Mouse (Mus musculus) kidney, postnatal 25 days (tissue): Measurements from ENCODE around the gene Gp1ba.

Experiments used
- DNase-seq, 2 experiments: peaks; one replicate each; pipeline ENCODE4 v3.0.0; 2021; ENCODE audit warnings: mixed read lengths in 2 of 2

Gp1ba gene

DNA sequence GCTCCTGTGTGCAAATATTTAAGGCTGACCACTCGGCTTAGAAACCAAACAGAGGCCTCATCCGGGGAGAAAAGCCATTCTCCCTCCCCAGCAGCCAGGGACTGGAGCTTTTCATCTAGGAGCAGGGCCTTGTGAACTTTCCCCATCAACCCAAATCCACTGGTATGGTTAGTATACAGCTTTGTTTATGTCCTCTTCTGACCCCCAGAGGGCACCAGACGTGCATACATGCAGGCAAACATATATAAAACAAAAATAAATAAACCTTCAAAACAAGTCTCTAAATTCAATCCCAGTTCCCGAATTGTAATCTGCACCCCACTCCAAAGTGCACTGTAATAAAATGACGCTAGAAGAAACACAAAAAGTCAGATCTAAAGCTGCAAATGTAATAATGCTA lies 9.4 kb upstream of the Gp1ba start:
- peak in 1 of 2 experiments; percentile 37 for DNase-seq

DNA sequence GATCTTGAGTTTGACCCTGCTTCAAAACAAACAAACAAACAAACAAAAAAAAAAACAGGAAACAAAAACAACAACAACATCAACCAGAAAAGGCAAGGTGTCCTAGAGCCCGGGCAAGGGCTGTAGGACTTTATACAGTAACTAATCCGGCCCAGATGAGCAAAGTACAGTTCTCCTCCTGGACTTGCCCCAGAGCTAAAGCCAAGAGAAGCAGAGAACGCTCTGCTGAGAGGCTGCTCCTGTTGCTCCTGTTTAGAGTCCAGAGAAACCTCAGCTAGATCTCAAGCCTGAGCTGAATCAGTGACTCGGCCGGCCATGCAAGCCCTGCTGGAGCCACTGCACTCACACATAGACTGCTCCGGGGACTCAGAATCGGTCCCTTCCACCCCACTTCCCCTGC lies 8.8 kb upstream of the Gp1ba start:
- peak; percentile 62 to 79 for DNase-seq

DNA sequence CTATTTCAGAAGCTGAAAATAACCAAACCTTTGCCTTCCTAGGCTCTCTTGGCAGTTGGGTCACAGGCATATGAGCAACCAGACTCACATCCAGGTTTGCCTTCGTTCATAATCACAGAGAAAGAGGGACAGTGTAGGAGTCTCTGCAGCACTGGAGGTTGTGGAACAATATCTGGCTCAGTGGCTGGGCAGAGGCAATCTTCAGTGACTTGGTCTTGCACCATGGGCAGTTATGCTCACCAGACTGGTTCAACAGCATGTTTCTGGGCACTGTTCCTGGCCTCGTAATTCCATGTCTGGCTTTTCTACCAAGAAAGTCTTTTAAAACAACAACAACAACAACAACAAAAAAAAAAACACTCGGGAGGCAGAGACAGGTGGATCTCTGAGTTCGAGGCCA lies 3.3 kb upstream of the Gp1ba start:
- DNase-seq, result peak in 1 of 2 experiments; percentile 35

DNA sequence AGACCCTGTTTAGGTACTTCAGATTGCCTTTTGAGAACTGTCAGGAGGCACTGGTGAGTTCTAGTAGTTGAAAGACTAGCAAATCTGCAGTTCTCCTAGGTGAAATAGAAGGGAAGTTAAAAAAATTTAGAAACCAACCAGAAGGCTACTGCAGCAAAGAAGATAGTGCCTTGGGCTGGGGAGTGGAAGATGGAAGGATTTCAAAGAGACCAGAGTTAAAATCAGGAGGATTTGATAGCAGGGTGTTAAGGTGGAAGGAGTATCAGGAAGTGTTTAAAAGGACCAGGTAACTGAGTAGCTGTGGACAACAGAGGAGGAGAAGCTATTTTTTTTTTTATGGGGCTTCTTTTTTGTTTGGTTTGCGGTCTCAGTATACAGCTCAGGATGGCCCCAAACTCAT lies 1.2 kb upstream of the Gp1ba start:
- DNase-seq, result no peak

- no peak for DNase-seq
Observed at GRCm38 (mm10) chr11:70638293-70638692, 629 bp upstream of the Gp1ba start.

GRCm38 (mm10) chr11:70639976-70640375 lies 1.1 kb downstream of the Gp1ba start:
- no peak for DNase-seq

- no peak for DNase-seq
Observed at GRCm38 (mm10) chr11:70641241-70641640, 2.3 kb downstream of the Gp1ba start.

DNA sequence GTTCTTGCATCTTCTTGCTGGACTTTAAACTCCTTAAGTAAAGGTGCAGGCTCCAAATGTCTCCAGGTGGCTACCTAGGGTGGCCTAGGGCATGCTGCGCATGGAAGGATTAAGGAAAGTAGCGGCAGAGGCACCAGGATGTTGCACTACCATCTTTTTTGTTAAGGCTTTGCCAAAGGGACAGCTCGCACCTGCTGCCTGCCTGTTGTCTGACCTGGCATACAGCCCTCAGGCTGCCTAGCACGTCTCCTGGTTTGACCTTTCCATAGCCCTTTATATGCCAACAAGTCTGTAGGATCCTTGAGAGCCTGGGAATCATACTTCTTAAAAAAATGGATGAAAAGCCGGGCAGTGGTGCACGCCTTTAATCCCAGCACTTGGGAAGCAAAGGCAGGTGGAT lies 4.1 kb downstream of the Gp1ba start:
- no peak for DNase-seq

DNA sequence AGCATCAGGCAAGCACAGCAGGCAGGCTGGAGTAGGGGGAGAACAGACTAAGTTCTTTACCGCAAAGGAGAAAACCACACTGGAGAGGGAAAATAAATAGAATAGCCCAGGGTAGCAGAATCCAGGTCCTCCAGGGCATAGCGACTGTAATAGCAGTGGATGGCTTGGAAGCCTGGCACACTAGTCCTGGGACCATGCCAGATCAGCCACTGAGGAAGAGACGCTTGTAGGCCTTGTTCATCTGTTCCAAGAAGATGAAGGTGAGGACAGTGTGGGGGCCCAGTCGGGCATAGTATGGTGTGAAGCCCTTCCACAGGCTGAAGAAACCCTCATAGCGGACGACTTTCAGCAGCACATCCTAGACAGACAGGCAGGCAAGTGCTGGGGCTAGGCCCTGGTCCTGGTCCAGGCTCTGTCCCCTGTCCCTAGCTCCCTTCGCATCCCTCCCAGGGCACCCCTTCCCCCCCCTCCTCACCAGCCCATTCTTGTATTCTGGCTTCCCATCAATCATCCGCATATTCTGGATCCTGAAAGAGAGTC lies 5.7 kb downstream of the Gp1ba start:
- peak in 1 of 2 experiments; percentile 39 for DNase-seq

DNA sequence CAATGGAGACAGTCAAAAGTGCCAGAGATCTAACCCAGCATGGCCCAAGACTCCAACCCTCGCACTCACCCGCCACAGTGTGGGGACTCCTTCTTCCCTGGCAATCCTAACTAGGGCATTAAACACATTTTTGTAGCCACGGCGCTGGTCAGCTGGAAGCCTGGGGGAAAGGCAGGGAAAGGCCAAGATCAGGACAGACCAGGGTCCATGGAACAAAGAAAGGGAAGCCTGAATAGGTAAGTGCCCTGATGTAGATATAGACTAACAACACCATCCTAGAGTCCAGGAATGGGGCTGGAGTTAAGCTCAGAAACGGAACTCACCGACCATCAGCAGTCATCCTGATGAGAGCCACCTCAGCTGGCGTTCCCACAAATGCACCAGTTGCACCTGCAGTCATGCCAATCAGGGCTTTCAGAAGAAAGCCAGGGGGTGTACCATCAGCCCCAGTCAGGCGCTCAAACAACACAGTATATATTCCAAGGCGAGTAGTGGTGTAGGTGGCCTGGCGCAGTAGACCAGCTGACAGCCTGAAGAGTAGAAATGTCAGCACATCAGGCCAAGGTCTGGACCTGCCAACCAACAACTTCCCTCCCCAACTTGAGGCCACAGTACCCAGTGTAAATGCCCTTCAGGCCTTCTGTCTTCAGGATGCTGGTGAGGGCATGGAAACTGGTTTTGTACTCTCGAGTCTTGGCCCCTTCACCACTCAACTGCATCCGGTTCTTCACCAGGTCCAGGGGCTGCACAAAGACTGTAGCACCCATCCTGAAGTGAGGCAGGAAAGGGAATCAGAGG lies 6.7 kb downstream of the Gp1ba start:
- DNase-seq, result no peak

GRCm38 (mm10) chr11:70646259-70646555 lies 7.3 kb downstream of the Gp1ba start:
- DNase-seq, result peak; percentile 66 to 79

DNA sequence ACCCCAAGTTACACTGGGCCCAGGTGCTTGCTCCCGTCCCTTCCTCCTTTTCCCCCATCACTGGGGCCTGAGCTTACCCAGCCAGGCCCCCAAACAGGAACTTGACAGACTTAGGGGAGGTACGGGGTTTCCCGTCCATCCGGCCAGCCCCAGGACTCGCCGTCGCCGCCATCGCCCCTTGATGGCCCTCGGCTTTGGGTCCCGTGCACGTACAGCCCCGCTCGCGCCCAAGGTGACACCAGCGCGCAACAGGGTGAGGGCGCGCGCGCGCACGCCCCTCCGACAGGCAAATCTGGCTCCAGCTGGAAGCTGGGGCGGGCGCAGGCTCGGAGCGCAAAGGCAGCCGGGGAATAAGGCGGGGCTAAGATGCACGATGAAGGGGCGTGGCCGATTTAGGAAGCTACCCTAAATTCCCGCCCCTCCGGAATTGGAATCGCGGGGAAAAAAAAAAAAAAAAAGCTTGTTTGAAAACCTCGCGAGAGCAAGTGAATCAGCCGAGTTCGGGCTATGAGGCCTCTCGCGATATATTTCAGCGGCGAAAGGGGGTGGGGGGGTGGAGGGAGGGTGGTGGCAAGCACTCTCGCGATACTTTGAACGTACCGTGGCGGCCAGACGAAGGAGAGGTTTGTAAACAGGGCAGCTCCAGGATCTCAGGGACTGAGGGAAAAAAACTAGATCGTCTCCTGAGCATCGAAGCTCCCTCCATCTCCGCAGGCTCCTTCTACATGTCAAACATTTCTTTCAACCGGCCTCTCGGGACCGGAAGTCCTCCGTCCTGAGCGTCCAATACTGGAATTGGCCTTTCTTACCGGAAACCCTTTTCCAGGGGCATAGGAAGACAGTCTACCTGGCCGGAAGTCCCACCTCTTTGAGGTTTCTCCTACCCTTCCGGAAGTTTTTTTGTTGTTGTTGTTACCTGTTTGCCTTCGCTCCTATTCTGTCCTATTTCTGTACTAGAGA lies 8.0 kb downstream of the Gp1ba start, which contains the start of the genes Rnf167 and Slc25a11:
Gene Rnf167 (plus strand): TSS at position 545 of the 960 bp plus-strand sequence.
Gene Slc25a11 (minus strand): TSS at position 789 of the 960 bp plus-strand sequence.
- peak; percentile 99 for DNase-seq

GRCm38 (mm10) chr11:70647716-70648420 lies 8.9 kb downstream of the Gp1ba start:
- peak; percentile 37 to 72 for DNase-seq

GRCm38 (mm10) chr11:70648512-70648911 lies 9.6 kb downstream of the Gp1ba start:
- DNase-seq, result no peak

GRCm38 (mm10) chr11:70649185-70649734 lies 10.3 kb downstream of the Gp1ba start:
- no peak for DNase-seq

- peak in 1 of 2 experiments; percentile 35 for DNase-seq
Observed at GRCm38 (mm10) chr11:70650322-70651175, 11.6 kb downstream of the Gp1ba start.

- DNase-seq, result peak in 1 of 2 experiments; percentile 40
Observed at GRCm38 (mm10) chr11:70651391-70651790, 12.5 kb downstream of the Gp1ba start.

GRCm38 (mm10) chr11:70652029-70652883 lies 13.3 kb downstream of the Gp1ba start:
- peak in 1 of 2 experiments; percentile 41 for DNase-seq

GRCm38 (mm10) chr11:70652884-70653344 lies 14.0 kb downstream of the Gp1ba start:
- DNase-seq, result peak in 1 of 2 experiments; percentile 17
